Mouse (Mus musculus): ENCODE measurements around the gene Cxcr5. TPM values are rescaled to one million over a fixed set of nuclear protein-coding genes. Genes with fewer than 3 reads are reported as not detected.

Cxcr5 gene
- polyA plus RNA-seq, 1 experiment from 2014 or later = not detected

GRCm38 (mm10) chr9:44532991-44533580, 28.6 kb downstream of the Cxcr5 start:
- Histone ChIP-seq H3K9me3 (0 out of 2 replicates have a peak, but pooled peaks cover 4% of the 10 kb centered on the region), H3K4me1 (replicated peaks) (peaks cover 15% of the 10 kb centered on the region; the same call in 1 of the 2 replicates), H3K9ac (replicated peaks) (no peak overlapping the region), H3K27ac (no peak overlapping the region), H3K4me2 (no peak overlapping the region), H3K27me3 (no peaks in the 10 kb centered on the region), H3K36me3 (no peaks in the 10 kb centered on the region), H3K4me3 (replicated peaks) (no peak overlapping the region)
- WGBS = 74% methylated on average over 6 of the region's 6 CpGs
- no peak for ATAC-seq (ENCODE audit: insufficient number of reproducible peaks, insufficient read depth, low FRiP score, low TSS enrichment, low read depth)

GRCm38 (mm10) chr9:44528340-44528739, 33.3 kb downstream of the Cxcr5 start:
- Histone ChIP-seq H3K27ac (no peak overlapping the region), H3K4me3 (replicated peaks) (no peak overlapping the region), H3K36me3 (no peaks in the 10 kb centered on the region), H3K4me2 (no peak overlapping the region), H3K9me3 (0 out of 2 replicates have a peak, but pooled peaks cover 4% of the 10 kb centered on the region), H3K9ac (replicated peaks) (no peak overlapping the region), H3K4me1 (replicated peaks) (peaks cover 8% of the 10 kb centered on the region; the same call in 1 of the 2 replicates), H3K27me3 (no peaks in the 10 kb centered on the region)
- 78% methylated on average over 8 of the region's 8 CpGs for WGBS
- no peak for ATAC-seq (ENCODE audit: insufficient number of reproducible peaks, insufficient read depth, low FRiP score, low TSS enrichment, low read depth)

GRCm38 (mm10) chr9:44526337-44527112, 35.2 kb downstream of the Cxcr5 start:
- H3K4me3 ChIP-seq (replicated peaks) = no peak overlapping the region
- 0 out of 2 replicates have a peak, but pooled peaks cover 2% of the 10 kb centered on the region for H3K9me3 ChIP-seq
- H3K4me2 ChIP-seq = no peak overlapping the region
- H3K4me1 ChIP-seq (replicated peaks) = no peaks in the 10 kb centered on the region
- no peak overlapping the region for H3K9ac ChIP-seq (replicated peaks)
- ATAC-seq (ENCODE audit: insufficient number of reproducible peaks, insufficient read depth, low FRiP score, low TSS enrichment, low read depth) = no peak
- WGBS = 57% methylated on average over 9 of the region's 9 CpGs
- no peak overlapping the region for H3K27ac ChIP-seq
- H3K27me3 ChIP-seq = no peaks in the 10 kb centered on the region
- no peaks in the 10 kb centered on the region for H3K36me3 ChIP-seq

GRCm38 (mm10) chr9:44525589-44525988, 36.1 kb downstream of the Cxcr5 start:
- Histone ChIP-seq H3K4me3 (replicated peaks) (no peak overlapping the region), H3K4me2 (no peak overlapping the region), H3K27ac (no peak overlapping the region), H3K9ac (replicated peaks) (no peak overlapping the region), H3K27me3 (no peaks in the 10 kb centered on the region), H3K36me3 (no peaks in the 10 kb centered on the region), H3K4me1 (replicated peaks) (no peaks in the 10 kb centered on the region), H3K9me3 (no peaks in the 10 kb centered on the region)
- no peak for ATAC-seq (ENCODE audit: insufficient number of reproducible peaks, insufficient read depth, low FRiP score, low TSS enrichment, low read depth)
- WGBS = 87% methylated on average over 8 of the region's 8 CpGs

GRCm38 (mm10) chr9:44525001-44525400, 36.7 kb downstream of the Cxcr5 start:
- ATAC-seq (ENCODE audit: insufficient number of reproducible peaks, insufficient read depth, low FRiP score, low TSS enrichment, low read depth) = no peak
- H3K4me1 ChIP-seq (replicated peaks) = no peaks in the 10 kb centered on the region
- 80% methylated on average over 3 of the region's 3 CpGs for WGBS
- H3K9me3 ChIP-seq = no peaks in the 10 kb centered on the region
- no peak overlapping the region for H3K4me3 ChIP-seq (replicated peaks)
- no peaks in the 10 kb centered on the region for H3K36me3 ChIP-seq
- H3K27me3 ChIP-seq = no peaks in the 10 kb centered on the region
- no peak overlapping the region for H3K27ac ChIP-seq
- no peak overlapping the region for H3K9ac ChIP-seq (replicated peaks)
- no peak overlapping the region for H3K4me2 ChIP-seq

- H3K36me3 ChIP-seq = no peaks in the 10 kb centered on the region
- WGBS = 69% methylated on average over 5 of the region's 5 CpGs
- H3K9me3 ChIP-seq = no peaks in the 10 kb centered on the region
- H3K4me2 ChIP-seq = no peak overlapping the region
- no peak overlapping the region for H3K27ac ChIP-seq
- H3K4me3 ChIP-seq (replicated peaks) = no peak overlapping the region
- no peaks in the 10 kb centered on the region for H3K27me3 ChIP-seq
- no peaks in the 10 kb centered on the region for H3K4me1 ChIP-seq (replicated peaks)
- no peak overlapping the region for H3K9ac ChIP-seq (replicated peaks)
- ATAC-seq (ENCODE audit: insufficient number of reproducible peaks, insufficient read depth, low FRiP score, low TSS enrichment, low read depth) = no peak
These were observed 37.3 kb downstream of the Cxcr5 start for GRCm38 (mm10) chr9:44524235-44524826.

GRCm38 (mm10) chr9:44523686-44524085, 38.0 kb downstream of the Cxcr5 start:
- H3K9me3 ChIP-seq = no peaks in the 10 kb centered on the region
- WGBS = 69% methylated on average over 5 of the region's 5 CpGs
- H3K4me3 ChIP-seq (replicated peaks) = no peak overlapping the region
- H3K27ac ChIP-seq = no peak overlapping the region
- ATAC-seq (ENCODE audit: insufficient number of reproducible peaks, insufficient read depth, low FRiP score, low TSS enrichment, low read depth) = no peak
- H3K27me3 ChIP-seq = no peaks in the 10 kb centered on the region
- no peak overlapping the region for H3K4me2 ChIP-seq
- no peak overlapping the region for H3K9ac ChIP-seq (replicated peaks)
- H3K4me1 ChIP-seq (replicated peaks) = no peaks in the 10 kb centered on the region
- H3K36me3 ChIP-seq = no peaks in the 10 kb centered on the region

- no peak overlapping the region for H3K9ac ChIP-seq (replicated peaks)
- no peak overlapping the region for H3K4me3 ChIP-seq (replicated peaks)
- WGBS = 79% methylated on average over 10 of the region's 10 CpGs
- no peak overlapping the region for H3K4me2 ChIP-seq
- no peaks in the 10 kb centered on the region for H3K4me1 ChIP-seq (replicated peaks)
- no peak for ATAC-seq (ENCODE audit: insufficient number of reproducible peaks, insufficient read depth, low FRiP score, low TSS enrichment, low read depth)
- no peaks in the 10 kb centered on the region for H3K36me3 ChIP-seq
- no peak overlapping the region for H3K27ac ChIP-seq
- no peaks in the 10 kb centered on the region for H3K27me3 ChIP-seq
- no peaks in the 10 kb centered on the region for H3K9me3 ChIP-seq
These were observed 39.8 kb downstream of the Cxcr5 start for GRCm38 (mm10) chr9:44521927-44522326.

- Histone ChIP-seq H3K27me3 (no peaks in the 10 kb centered on the region), H3K9ac (replicated peaks) (no peak overlapping the region), H3K36me3 (no peaks in the 10 kb centered on the region), H3K4me1 (replicated peaks) (no peaks in the 10 kb centered on the region), H3K9me3 (no peaks in the 10 kb centered on the region), H3K4me2 (no peak overlapping the region), H3K27ac (no peak overlapping the region), H3K4me3 (replicated peaks) (no peak overlapping the region)
- ATAC-seq (ENCODE audit: insufficient number of reproducible peaks, insufficient read depth, low FRiP score, low TSS enrichment, low read depth) = no peak
- WGBS = 80% methylated on average over 7 of the region's 7 CpGs
These were observed 43.6 kb downstream of the Cxcr5 start for GRCm38 (mm10) chr9:44518068-44518467.

GRCm38 (mm10) chr9:44517368-44517767, 44.3 kb downstream of the Cxcr5 start:
- no peaks in the 10 kb centered on the region for H3K27me3 ChIP-seq
- H3K4me3 ChIP-seq (replicated peaks) = no peak overlapping the region
- no peak overlapping the region for H3K4me2 ChIP-seq
- ATAC-seq (ENCODE audit: insufficient number of reproducible peaks, insufficient read depth, low FRiP score, low TSS enrichment, low read depth) = no peak
- H3K9ac ChIP-seq (replicated peaks) = no peak overlapping the region
- 63% methylated on average over 4 of the region's 4 CpGs for WGBS
- no peaks in the 10 kb centered on the region for H3K9me3 ChIP-seq
- H3K27ac ChIP-seq = no peak overlapping the region
- H3K4me1 ChIP-seq (replicated peaks) = peaks cover 4% of the 10 kb centered on the region
- H3K36me3 ChIP-seq = no peaks in the 10 kb centered on the region

GRCm38 (mm10) chr9:44515891-44516290, 45.8 kb downstream of the Cxcr5 start:
- Histone ChIP-seq H3K9ac (replicated peaks) (no peak overlapping the region), H3K27ac (no peak overlapping the region), H3K4me1 (replicated peaks) (peaks cover 13% of the 10 kb centered on the region), H3K4me2 (no peak overlapping the region), H3K36me3 (no peaks in the 10 kb centered on the region), H3K9me3 (no peaks in the 10 kb centered on the region), H3K4me3 (replicated peaks) (no peak overlapping the region), H3K27me3 (no peaks in the 10 kb centered on the region)
- ATAC-seq (ENCODE audit: insufficient number of reproducible peaks, insufficient read depth, low FRiP score, low TSS enrichment, low read depth) = no peak
- WGBS = 86% methylated on average over 5 of the region's 5 CpGs

Measured in limb, embryonic 12.5 days (tissue).